Mouse (Mus musculus): Measurements from ENCODE around the gene Islr2.

Gene Islr2

DNA sequence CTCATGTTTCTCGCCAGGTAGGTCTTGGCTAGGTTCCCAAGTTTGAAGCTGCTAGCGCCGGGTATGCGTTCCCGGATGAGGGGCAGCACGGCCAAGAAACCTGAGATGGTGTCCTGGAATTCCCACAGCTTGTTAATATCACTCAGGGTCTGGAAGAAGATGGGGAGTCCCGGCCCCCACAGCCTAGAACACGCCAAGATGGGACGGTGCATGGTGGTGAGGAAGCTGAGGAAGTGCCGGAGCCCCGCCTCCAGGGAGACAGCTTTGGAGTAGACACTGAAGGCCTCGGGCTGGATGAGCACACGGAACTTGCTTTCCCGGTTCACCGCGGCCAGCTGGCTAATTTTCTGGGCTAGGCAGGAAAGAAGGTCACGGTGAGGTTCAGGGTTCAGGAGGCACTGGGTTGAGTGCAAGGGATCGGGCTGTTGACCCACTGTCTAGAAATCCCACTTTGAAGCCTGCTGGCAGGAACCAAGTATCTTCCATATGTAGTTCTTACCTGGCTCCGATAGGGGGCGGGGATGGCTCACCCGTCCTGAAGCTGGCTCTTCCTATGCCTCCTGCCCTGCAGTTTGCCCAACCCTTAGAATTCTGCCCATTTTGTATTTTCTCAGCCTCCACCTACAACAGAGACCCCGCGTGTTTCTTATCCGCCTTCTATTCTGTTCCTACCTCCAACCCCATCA is 16.2 kb upstream of the Islr2 start:
- no peak for DNase-seq

DNA sequence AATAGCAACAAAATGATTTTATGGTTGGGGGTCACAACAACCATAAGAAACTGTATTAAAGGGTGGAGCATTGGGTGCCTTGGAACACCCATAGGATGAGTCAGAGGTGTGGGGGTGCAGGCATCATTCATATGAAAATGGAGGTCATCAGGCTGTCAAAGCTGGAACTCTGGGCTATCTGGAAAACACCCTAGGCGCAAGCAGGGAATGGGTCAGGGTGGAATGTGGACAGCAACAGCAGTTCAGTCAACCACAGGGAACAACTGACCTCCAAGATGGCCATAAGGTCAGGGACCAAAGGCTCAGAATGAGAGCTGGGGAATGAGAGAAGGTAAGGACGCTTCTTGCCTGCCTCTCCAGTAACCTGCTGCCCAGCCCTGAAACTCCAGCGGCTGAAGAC is 14.4 kb upstream of the Islr2 start:
- no peak for DNase-seq

DNA sequence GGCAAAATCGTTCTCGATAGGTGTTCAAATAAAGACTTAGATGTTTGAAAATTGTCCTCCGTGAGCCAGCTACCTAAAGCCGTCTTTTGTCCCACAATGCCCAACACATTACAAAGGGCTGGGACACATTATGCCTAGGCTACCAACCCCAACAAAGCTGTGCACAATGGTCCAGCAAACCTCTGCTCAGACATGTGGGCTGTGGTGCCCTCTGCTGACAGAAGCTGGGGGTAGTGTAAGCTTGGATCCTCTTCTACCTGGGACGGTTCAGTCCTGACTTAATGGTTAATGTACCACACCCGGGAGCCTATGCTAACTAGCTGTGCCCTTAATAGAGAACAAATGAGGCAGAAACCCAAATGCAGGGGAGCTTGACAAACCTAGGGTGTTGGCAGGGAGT is 12.3 kb upstream of the Islr2 start:
- DNase-seq, result no peak

DNA sequence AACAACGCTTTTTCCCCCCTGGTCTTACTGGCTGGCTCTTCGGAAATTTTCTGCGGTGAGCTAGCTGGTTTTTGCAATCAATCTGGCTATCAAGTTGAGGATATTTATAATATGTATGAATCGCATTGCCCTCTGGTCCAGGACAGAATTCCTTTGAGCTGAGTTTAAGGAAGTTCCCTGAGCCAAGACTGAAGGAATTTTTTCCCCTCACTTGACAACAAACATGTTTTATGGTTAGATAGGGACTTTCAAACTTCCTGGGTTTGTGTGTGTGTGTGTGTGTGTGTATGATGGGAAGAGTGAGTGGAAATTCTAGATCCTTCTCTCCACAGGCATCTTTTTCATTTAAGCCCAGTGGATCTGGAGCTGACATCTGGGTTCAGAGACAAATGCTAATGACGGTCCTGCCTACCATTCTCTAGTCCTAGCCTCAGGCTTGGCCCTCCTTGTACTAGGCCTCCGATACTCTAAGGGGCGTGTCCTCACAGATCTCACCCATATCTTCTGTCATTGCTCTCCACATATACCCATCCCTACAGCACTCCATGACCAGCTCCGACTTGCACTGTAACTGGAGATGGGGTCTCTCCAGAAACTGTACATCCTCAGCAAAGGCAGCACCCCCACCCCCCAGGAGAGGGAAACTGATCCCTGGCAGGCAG is 10.5 kb upstream of the Islr2 start:
- DNase-seq, result no peak

DNA sequence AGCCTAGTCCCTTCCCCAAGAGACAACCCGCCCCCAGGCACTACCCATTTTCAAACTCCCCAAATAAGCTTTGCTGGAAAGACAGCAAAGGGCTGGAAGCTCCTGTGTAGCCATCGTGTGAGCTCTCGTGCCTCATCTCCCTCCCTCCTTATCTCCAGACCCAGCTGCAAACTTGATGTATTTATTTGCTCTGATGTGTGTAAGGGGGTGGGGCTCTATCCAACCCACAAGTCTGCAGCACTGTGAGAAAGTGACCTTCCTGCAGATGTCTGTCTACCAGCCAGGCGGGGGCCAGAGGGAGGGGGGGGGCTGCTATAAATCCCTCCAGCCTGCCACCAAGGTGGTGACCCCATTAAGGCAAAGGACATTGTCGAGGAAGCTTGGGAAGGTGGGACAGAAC is 9.7 kb upstream of the Islr2 start:
- no peak for DNase-seq

DNA sequence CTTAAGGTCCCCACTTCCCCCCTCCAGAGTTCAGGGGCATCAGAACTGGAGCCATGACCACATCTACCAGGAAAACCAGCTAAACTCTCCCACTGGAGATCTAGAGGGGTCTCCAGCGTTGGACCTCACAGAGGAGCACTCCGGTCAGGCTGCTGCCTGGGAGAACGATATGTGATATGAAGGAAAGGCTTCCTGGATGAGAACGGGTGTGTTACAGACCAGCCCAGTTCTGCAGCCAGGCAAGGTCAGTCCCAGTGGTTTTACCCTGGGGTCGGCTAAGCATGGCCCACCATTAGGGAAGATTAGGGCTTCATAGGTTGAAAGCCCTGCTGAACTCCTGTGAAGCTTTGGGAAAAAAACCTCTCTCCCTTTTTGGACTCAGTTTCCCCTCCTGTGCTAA is 9.3 kb upstream of the Islr2 start:
- no peak for DNase-seq

DNA sequence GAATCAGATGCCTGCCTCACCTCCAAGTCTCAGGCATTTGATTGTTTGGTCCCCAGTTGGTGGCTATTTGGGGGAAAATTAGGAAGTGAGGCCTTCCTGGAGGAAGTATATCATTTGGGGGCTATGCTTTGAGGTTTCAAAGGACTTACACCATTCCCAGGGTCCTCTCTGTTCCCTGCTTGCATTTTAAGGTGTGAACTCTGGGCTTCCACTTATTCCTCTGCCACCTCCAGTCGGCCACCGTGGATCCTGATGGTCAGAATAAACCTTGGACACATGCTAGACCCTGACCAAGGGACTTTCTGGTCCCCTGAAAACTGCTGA is 6.1 kb upstream of the Islr2 start:
- DNase-seq, result no peak

DNA sequence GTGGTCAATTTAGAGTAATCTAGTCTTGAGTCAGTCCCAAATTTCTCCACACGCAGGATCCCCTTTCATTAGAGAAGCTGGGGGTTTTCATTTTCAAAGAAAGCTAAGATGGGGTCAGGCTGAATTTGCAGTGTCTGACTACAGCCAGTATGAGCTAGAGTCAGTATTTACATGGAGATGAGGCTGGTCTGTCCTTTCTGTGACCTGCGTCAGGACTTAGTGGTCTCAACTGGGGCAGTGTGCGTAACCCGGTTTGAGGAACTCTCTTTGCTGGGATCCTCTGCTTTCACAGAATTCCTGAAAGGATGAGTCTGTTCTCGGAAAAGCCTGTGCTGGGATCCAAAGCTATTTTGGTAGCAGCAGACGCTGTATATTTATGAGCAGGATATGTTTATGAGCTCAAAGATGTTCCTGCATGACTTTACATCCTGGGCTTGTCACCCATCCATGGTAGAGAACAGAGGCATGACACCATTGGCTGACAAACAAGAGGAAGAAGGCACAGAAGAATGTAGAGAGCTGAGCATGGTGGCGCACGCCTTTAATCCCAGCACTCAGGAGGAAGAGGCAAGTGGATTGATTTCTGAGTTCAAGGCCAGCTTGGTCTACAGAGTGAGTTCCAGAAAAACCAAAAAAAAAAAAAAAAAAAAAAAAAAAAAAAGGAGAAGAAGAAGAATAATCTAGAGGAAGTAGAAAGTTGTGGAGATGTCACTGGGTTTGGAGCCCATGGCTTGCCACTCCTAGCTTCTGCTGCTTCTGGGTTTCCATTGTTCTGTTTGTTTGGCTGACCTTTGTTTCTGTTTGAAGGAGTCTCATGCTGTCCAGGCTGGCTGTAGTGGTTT is 5.6 kb upstream of the Islr2 start:
- no peak for DNase-seq

DNA sequence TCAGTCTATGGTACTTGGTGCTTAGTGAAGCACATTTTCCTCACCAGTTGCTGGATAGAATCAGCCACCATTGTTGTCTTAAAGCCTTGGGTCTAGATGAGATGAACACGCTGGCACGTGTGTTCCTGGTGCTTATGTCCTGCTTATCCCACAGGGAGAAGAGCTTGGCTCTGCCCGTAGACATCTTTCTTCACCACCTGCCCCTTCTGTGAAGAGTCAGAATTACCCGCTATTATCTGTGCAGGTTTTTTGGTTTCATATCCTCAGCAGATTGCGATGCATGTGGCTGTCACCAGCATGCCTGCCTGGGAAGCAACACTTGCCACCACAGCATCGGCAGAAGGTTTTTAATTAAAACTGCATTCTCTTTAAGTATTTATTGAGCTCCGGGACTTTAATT is 1.9 kb upstream of the Islr2 start:
- DNase-seq, result no peak

DNA sequence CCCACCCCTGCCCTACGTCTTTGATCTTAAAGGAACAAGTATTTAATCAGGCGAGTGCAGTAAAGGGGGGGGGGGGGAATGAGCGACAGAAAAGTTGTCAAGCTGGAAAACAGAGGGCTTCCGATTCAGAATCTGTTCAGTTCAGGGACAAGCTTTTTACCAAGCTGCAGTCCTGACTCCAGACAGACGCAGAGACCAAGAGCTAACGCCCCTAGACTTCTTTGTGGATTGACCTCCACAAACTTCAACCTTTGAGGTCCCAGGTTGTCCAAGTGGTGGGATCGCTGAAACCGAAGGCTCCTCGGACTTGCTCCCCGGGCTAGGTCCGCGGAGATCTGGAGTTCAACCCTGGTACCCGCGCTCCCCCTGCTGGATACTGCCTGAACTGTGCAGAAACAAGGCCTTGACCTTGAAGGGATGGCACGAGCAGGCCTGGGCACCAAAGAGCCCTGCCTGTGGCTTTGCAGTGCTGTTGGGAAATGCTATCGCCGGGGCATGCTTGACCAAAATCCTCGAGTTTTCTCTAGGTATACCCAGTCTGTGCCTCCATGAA is 405 bp upstream of the Islr2 start:
- DNase-seq, result peak; percentile 67 to 73

DNA sequence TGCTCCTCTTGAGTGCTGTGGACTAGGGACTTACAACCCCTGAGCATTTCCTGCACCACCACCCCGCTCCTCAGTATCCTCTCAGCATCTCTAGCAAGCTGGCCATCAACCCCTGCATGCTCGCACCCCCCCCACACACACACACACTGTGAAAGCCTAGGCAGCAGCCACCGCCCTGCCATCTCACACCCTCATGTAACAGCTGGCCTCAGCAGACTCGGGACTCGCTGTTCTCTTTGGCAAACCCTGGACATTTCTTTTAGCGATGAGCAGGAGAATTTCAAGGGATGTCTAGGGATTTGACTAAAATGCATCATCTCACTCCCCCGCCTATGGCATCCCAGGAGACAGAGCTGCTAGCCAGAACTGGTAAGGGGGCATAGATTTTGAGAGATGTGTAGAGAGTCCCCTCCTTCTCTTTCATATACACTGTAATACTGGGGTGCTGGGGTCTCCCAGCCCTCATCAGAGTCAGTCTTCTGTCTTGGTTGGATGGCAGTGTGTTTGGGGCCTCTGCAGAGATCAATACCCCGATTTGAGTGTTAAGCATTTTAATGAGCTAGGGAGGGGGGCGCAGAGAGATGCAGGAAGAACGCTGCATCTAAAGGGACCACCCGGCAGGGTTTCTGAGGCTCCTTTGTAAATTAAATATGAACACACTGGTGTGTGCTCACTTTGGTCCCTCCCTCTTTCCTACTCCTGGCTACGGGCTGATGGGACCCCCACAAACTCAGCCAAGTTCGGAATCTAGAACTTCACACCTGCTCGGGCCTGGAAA is 1.3 kb downstream of the Islr2 start:
- DNase-seq, result no peak

DNA sequence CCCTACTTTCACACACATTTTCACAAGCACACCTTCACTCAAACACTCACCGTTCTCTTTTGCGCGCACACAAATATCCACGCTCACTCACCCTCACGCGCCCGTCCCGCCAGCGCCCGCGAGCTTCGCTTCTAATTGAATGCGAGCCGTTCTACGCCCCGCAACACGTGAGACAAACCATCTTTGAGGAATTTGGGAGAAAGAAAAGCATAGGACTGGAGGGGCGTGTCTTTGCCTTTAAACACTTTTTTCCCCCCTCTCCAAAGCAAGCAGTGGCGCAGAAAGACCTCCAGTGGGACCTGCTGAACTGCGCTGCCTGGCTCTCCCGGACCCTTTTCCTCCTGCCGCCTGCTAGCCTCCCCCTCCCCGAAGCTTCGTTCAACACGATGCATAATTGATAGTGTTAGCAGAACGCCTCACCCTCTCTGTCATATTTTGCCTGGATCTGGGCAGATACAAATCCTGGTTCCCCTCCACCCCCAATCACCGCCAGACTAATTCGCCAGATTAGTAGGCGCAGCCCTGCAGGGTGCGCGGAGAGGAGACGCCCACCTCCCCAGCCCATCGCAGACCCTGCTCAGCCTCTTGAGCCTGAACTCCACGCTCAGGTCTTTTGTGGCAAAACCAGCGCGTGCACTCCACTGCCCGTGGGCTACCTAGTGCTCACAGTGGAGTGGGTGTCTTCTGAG is 2.1 kb downstream of the Islr2 start:
- DNase-seq, result no peak

DNA sequence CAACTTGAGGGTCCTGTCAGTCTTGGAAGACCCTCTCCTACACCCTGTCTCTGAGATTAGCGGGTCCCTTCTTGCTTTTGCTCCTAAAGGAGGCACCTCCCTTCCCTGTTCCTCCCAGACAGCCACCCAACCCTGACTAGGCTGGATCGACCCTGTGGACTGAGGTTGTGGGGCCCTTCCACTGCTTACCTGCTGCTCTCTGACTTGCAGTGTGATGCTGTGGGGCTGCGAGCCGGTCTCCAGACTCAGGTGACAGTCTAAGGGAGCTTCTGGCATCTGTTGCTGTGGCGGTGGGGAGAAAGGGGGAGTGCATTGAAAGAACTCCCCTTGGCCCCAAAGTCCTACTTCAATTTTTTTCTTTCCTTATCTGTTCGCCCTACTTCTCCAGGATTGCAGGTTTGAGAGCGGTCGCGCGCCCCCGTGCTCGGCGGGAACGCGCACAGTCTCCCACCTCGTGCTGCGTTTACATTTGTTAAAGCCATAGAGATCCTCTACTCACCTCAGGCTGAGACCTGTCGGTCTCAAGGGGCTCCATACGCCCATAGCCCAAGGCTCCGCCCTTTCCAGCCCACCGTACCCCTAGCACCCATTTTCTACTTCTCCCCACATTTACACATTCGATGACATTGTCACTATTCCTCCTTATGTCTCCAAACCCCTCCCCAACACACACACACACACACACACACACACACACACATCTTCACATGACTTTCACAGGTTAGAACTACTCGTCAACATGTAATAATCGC is 2.9 kb downstream of the Islr2 start:
- DNase-seq, result no peak

DNA sequence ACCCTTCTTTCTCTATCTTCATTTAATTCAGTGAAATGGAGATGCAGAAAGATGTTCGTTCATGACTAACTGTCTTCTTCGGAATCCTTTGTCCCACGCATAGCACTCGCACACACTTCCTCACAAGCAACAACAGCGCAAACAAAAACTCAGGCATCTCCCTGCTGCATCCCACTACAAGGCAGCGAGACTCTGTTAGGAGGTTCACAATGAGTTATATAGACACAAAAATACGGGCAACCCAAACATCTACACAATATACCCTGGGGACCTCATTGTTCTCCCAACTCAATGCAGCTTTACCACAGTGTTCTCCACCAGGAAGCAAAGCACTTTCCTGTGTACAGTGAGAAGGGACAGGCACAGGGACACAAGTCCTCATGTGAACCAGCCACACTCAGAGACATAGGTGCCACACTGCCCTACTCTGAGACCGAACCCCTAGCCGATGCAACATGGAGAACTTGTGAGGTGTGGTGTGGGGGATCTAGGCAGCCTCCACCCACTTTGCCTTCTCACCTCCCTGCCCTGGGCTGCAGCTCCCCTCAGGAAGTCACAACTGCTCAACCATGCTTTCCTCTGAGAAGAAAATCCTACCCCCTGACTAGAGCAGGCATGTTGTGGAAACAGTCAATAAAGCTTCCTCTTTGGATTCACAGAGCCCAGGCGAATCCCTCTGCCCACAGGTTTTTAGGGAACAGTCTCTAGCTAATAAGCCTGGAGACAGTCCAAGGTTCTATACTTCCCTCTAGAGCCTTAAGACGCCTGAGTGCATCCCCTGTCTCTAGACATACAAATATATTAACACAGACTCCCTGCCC is 3.6 kb downstream of the Islr2 start:
- no peak for DNase-seq

DNA sequence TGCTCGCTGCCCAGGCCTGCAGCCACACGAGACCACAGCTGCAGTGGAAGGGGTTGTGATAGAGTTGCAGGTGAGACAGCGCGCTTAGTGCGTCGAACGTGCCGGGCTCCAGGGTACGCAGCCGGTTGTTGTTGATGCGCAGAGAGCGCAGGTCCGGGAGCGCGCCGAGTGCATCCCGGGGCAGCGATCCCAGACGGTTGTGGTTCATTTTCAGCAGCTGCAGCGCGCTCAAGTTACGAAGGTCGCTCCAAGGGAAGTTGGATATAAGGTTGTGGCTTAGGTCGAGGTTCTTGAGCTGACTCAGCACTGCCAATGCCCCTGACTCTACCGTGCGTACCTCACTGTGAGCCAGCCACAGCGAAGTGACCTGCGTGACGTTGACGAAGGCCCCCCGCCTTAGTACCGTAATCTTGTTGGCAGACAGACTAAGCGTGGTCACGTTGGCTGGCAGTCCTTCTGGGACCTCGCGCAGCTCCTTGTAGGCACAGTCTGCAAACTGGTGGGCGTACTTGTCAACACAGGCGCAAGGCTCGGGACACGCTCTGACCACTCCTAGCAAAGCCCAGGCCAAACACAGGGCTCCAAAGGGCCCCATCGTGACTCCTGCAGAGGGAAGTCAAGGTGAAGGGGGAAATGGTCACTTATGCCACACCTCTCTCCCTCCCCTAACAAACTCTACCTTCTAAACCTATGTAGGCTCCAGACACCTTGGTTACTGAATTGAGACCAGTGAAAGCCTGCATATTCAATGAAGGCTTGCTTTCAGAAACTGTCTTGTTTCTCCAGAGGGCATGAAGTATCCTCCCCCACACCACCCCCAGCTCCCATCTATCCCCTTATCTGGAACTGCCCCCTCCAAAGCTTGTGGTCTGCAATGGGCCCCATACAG is 4.5 kb downstream of the Islr2 start:
- DNase-seq, result no peak

DNA sequence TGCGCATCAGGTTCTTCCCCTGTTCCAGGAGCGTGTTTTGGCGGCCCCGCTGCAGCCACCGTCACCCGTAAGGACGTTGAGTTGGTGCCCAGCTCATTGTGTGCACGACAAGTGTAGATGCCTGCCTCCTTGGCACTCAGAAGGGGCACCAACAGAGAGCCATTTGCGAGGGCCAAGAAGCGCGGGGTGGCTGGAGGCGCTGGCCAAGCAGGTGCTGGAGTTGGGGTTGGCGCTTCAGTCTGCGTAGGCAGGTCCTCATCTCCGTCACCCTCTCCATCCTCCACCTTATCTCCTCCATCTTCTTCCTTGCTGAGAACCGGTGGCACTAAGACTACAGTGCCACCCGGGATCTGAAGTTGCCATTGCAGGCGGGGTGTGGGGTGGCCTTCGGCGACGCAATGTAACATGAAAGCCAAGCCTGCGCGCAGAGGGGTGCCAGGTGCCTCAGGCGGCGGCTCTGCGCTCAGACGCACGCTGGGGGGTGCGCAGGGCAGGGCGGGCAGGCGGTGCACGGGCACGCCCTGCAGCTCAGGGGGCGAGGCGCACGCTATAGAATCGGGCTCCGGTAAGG is 5.2 kb downstream of the Islr2 start:
- DNase-seq, result no peak

DNA sequence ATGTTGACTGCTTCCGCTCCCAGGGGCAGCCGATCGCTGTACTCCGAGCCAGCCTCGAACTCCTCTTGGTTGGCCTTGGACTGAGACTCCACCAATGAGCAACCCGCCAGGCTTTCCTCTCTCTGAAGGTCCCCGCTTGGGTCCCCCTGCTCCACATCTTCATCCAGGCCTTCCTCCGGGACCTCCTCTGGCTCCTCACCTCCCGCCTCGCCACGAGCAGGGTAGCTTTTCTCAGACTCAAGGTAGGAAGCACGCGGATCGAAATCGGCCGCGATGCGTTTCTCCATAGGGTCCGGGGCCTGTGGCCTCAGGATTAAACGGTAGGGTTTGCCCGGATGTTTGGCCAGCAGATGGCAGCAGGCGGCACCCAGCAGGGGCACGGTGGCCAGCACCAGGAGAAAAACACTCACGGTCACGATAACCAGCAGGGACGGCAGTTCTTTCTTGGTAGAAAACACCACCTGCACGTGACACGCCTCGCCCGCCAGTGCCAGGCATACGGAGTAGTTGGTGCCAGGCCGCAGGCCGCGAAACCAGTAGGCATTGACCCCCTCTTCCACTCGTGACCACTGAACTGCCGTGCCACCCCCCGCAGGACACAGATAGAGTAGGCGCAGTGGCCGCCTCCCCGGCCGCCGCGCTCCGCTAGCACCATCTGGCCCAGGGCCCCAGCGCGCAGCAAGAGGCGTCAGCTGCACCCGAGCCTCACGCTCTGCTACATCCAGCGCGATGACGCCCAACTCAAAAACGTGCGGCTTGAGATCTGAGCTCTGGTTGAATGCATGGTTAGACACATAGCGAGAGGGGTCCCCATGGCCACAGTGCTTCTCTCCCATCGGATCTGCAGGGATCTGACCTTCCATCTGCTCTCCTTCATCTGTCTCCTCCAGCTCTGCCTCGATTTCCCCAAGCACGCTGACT is 6.1 kb downstream of the Islr2 start:
- DNase-seq, result no peak
